Mouse (Mus musculus) telencephalon, adult 2 months (tissue): ENCODE data around the gene Efcab8.

Experiments used
- DNase-seq: peaks from one replicate; pipeline ENCODE4 v3.0.0-alpha.2; 2011; ENCODE audit warnings: low read depth, low spot score

The Efcab8 gene

GRCm38 (mm10) chr2:153779394-153779981 is at the start of gene Efcab8:
Gene Efcab8 (plus strand): TSS chr2:153779931.
- no peak for DNase-seq

- no peak for DNase-seq
These were observed 45.7 kb upstream of the Efcab8 start for GRCm38 (mm10) chr2:153734033-153734432.

- peak; percentile 98 for DNase-seq
These were observed 39.0 kb upstream of the Efcab8 start, which contains the start of gene Mapre1 for GRCm38 (mm10) chr2:153740500-153741436. Gene Mapre1 (plus strand): TSS chr2:153741274.

- no peak for DNase-seq
These were observed 38.2 kb upstream of the Efcab8 start for GRCm38 (mm10) chr2:153741437-153742065.

- no peak for DNase-seq
These were observed 31.7 kb upstream of the Efcab8 start for GRCm38 (mm10) chr2:153747994-153748393.

GRCm38 (mm10) chr2:153750363-153750762 is 29.4 kb upstream of the Efcab8 start:
- no peak for DNase-seq

GRCm38 (mm10) chr2:153762121-153762520 is 17.6 kb upstream of the Efcab8 start:
- DNase-seq: no peak

GRCm38 (mm10) chr2:153767484-153767883 is 12.2 kb upstream of the Efcab8 start:
- no peak for DNase-seq

- no peak for DNase-seq
These were observed 10.8 kb upstream of the Efcab8 start for GRCm38 (mm10) chr2:153768881-153769280.

- DNase-seq: no peak
These were observed 6.8 kb upstream of the Efcab8 start for GRCm38 (mm10) chr2:153772950-153773349.

GRCm38 (mm10) chr2:153775472-153775871 is 4.3 kb upstream of the Efcab8 start:
- no peak for DNase-seq

- peak; percentile 18 for DNase-seq
These were observed 931 bp upstream of the Efcab8 start for GRCm38 (mm10) chr2:153778638-153779362.

- no peak for DNase-seq
These were observed 1.4 kb downstream of the Efcab8 start for GRCm38 (mm10) chr2:153781181-153781580.

GRCm38 (mm10) chr2:153784668-153785067 is 4.9 kb downstream of the Efcab8 start:
- DNase-seq: no peak

GRCm38 (mm10) chr2:153793366-153793765 is 13.6 kb downstream of the Efcab8 start:
- no peak for DNase-seq

GRCm38 (mm10) chr2:153795090-153795489 is 15.4 kb downstream of the Efcab8 start:
- no peak for DNase-seq

GRCm38 (mm10) chr2:153807464-153807863 is 27.7 kb downstream of the Efcab8 start:
- DNase-seq: peak; percentile 50

- DNase-seq: no peak
These were observed 28.4 kb downstream of the Efcab8 start for GRCm38 (mm10) chr2:153808146-153808545.

GRCm38 (mm10) chr2:153808841-153809240 is 29.1 kb downstream of the Efcab8 start:
- DNase-seq: no peak

GRCm38 (mm10) chr2:153809921-153810320 is 30.2 kb downstream of the Efcab8 start:
- DNase-seq: no peak

- no peak for DNase-seq
These were observed 42.3 kb downstream of the Efcab8 start for GRCm38 (mm10) chr2:153822005-153822543.
